Mouse (Mus musculus): ENCODE data around the gene Rnf145.
"Not testable (repeated sequence)": the region's sequence is repeated elsewhere in the genome, so short reads cannot be mapped to it uniquely, and the experiment has no call there.

Rnf145 gene

GRCm38 (mm10) chr11:44562389-44563135, 43.8 kb downstream of the Rnf145 start:
- DNase-seq (ENCODE audit: low spot score in 2 of 2): peak in 1 of 2 experiments; percentile 56

DNA sequence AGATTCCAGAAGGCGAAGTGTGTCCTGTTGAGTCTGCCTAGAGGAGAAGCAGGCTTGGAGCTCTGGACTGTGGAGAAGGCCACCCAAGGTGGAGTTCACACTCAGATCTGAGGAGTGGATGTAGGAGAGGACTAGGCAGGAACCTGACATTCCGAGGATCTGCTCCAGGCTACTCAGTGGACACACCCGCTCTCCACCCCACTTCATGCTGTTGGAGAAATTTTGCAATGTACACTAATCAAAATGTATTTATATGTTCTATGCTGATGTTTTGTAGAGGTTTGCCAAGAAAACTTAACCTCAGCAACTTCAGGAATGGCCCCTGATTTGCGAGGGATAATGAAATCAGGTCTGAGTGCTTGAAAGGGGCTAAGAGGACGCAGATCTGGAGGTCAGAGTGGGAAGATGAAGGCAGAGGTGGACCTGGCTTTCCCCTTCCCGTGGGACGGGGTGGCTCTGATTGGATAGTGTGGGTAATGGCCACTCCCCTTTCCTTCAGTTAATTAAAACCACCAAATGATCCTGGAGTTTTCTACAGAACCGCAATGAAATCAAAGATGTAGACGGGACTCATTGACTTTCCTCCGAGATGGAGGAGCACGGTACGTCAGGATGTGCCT, 45.6 kb downstream of the Rnf145 start:
- no peak for DNase-seq (ENCODE audit: low spot score in 2 of 2)

DNA sequence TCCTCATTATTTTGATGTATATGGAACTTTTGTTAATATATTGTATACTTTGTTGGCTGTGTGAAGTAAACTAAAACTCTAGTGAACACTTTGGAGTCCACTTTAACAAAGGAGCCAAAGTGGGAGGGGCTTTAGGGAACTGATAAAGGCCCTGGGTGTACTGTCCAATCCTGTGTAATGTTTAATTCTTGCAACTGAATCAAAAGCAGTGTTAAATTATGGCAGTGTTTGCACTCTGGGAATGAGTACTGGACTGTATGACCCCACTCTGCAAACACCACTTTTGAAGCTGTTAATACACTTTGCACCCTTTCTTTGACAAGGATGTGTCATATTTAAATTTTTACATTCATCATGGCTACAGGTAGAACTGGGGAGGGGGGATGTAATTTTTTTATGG, 46.2 kb downstream of the Rnf145 start:
- DNase-seq (ENCODE audit: low spot score in 2 of 2): no peak

DNA sequence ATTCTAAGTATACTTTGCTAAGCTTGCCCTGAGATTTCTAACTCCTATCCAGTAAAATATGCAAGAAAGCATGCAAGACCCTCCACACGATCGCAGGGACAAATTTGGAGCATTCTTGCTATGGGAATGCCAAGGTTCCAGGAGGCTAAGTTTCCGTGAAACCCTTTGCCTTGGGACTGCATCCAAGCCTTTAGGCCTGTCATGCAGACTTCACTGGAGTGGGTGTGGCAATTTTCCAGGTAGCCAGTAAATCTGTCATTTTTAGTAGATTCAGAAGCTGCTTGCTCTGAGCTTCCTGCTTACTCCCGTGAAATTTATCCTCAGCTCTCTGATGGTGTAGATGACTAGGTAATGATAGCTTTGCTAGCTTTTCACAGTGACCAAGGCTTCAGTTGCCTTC, 51.6 kb downstream of the Rnf145 start:
- DNase-seq (ENCODE audit: low spot score in 2 of 2): not testable (repeated sequence)

- no peak for DNase-seq (ENCODE audit: low spot score in 2 of 2)
Measured at GRCm38 (mm10) chr11:44572781-44573180, 54.0 kb downstream of the Rnf145 start.

DNA sequence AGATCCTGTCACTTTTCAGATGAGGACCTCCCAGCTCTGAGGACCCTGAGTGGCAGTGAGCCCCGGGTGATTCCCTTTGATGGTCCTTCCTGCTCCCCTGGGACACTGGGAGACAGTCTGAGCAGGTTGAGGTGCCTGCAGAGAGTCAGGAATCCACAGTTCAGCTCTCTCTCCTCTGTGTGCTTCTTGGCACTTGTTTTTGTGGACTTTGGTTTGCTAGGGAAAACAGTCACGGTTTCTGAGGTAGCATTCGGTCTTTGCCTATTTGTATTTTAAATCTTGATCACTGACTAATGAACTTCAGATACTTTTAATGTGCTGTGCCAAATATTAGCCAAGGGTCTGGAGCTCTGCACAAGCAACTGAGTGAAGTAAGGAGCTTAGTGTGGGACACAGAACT, 54.6 kb downstream of the Rnf145 start:
- DNase-seq (ENCODE audit: low spot score in 2 of 2): no peak

DNA sequence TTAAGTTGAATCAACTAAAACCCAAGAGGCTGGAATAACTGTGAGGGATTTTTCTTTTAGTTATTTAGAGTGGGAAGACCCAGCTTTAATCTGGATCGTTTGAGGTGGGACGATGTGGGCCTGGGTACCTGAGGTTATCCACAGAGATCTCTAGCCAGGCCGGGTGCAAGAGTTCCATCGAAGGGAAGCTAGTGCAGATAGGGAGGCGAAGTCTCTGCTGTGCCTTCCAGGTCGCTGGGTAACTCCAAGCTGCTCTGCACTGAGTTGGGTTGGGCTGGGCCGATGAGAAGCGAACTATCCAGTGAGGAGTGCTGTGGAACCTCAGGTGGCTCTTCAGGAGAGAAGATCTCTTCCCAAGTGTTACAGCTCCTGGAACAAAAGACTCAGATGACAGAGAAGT, 55.6 kb downstream of the Rnf145 start:
- no peak for DNase-seq (ENCODE audit: low spot score in 2 of 2)

DNA sequence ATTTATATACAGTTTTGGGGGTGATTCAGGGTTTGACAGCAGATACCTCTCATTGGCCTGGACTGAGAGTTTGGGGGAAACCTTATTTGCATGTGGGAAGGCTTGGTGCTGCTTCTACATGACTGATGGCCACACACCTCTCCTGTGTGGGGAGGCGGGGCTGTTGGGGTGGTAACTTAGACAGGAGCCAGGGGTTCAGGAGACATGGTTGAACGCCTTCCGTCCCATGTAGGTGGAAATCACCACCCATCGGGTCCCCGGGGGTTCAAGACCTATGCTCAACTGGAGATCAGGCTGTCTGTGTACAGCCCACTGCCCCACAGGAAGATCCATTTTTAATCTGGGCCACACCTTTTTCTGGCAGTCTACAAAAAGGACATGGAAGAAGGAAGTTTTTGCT, 56.1 kb downstream of the Rnf145 start:
- DNase-seq (ENCODE audit: low spot score in 2 of 2): no peak

- no peak for DNase-seq (ENCODE audit: low spot score in 2 of 2)
Measured at GRCm38 (mm10) chr11:44577911-44578310, 59.1 kb downstream of the Rnf145 start.

DNA sequence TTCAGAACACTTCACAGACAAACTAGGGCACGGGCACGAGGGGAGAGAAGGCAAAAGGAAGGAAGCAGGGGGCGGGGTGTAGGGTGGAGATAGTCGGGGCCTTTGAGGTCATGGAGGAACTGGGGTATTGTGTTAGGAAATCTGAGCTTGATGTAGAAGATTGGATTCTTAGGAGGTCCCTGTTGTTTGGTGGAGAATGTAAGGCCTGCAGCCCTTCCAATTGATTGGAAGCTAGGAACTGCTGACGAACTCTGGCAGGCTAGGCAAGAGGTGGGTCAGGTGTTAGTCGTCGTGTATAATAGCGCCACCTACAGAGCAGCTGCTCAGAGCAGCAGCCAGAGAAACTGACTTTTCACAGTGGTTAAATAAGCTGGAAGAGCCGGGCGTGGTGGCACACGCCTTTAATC, 62.5 kb downstream of the Rnf145 start:
- DNase-seq (ENCODE audit: low spot score in 2 of 2): no peak

GRCm38 (mm10) chr11:44586047-44586696, 67.4 kb downstream of the Rnf145 start:
- peak; percentile 58 to 89 for DNase-seq (ENCODE audit: low spot score in 2 of 2)

DNA sequence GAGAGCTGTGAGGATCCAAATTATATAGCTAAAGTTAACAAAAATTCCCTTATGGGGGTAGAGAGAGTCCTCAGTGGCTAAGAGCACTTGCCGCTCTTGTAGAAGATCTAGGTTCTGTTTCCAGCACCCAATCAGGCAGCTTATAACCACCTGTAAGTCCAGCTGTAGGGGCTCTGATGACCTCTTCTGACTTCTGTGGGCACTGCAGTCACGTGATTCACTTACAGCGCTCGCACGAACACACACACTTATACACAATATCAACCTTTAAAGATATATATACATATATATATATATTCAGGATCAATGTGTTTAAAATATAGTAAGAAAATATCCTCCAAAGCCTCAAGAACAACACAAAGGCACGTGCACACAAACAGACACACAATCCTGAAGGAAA, 74.3 kb downstream of the Rnf145 start:
- DNase-seq (ENCODE audit: low spot score in 2 of 2): no peak

GRCm38 (mm10) chr11:44594768-44595167, 76.0 kb downstream of the Rnf145 start:
- no peak for DNase-seq (ENCODE audit: low spot score in 2 of 2)

- no peak for DNase-seq (ENCODE audit: low spot score in 2 of 2)
Measured at GRCm38 (mm10) chr11:44606881-44607280, 88.1 kb downstream of the Rnf145 start.

DNA sequence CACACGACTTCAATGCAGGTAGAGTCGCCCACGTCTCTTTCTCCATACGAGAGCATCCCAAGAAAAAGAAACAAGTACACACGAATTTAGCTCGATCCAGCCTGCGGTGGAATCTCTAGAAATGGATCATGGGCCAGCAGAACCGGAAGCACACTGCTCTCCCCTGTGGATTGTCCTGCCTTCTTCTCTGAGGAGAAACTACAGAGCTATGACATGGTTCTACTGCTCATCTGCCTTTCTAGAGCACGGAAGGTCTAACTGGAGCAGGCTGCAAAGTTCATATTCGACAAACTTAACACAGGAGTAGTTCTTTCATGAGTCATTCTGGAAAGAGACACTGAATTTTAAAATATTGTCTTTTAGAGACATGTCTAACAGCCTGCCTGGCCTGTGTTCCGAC, 89.9 kb downstream of the Rnf145 start:
- DNase-seq (ENCODE audit: low spot score in 2 of 2): no peak

DNA sequence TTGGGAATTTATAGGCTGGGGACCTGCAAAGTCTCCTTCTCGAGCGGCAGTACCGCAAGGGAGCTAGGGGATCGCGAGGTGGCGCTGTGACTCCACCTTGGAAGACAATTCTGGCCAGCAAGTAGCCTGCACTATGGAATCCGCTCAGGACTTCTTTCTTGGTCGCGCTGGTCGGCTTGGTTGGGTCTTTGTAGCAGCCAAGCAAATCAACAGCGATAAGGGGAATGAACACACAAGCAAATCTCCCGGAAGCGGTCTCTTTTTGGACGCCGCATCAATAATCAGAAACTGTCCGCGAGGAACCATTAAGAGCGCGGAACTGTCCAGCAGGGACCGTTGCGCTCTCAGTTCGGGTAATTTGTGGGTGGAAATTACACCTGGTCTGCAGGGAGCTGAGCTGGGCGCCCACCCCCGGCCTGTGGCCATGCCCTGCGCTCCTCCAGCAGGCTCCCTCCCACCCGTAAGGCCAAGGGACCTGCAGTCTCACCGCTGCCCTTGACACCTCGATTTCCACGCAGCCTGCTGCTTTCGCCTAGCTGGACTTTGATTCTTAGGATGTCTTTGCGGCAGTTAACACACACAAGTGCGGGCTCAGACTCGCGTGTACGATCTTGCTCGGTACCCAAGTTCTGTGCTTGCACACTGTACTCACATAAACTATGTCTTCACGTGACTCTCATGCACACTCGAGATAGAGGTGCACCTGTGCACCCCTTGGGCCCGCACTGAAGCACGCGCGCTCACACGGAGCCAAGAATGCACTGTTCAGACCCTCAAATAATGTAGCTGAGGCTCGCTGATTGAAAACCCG, 92.4 kb downstream of the Rnf145 start:
- peak; percentile 87 to 88 for DNase-seq (ENCODE audit: low spot score in 2 of 2)

- no peak for DNase-seq (ENCODE audit: low spot score in 2 of 2)
Measured at GRCm38 (mm10) chr11:44612156-44612555, 93.4 kb downstream of the Rnf145 start.

DNA sequence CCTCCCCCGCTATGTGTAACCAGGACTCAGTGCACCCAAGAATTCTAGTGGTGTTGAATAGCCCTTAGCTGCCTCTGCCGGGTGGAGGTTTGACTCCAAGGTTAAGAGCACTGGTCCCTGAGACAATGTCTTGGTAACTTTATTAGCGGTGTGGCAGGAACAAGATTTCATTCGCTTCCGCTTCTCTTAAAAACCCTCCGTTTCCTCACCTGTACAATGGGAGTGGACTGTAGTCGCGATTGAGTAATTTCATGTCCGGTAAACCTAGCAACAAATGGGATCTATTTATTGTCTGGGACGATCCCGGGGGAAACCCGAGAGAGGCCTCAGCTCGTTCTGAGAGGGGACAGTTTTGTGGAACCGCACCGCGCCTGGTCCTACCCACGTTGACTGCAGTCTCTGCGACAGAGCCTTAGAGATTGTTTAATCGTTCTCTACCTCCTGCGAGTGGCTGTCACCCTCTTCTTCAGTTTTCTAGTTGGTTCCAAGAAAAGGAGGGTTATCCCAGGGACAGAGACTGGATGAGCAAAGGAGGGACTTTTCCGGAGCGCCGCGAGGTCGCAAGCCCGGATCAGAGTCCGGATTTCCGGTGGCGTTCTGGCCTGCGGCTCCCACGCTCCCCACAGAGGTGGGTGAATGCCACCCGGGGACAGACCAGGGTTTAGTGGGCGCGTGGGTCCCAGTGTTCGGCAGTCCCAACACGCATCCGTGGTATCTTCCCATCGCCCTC, 94.1 kb downstream of the Rnf145 start:
- no peak for DNase-seq (ENCODE audit: low spot score in 2 of 2)

- DNase-seq (ENCODE audit: low spot score in 2 of 2): no peak
Measured at GRCm38 (mm10) chr11:44613411-44614180, 94.8 kb downstream of the Rnf145 start.
